Mouse (Mus musculus) MEL (cell line): Measurements from ENCODE around the gene Odf3. TPM values are rescaled to one million over a fixed set of nuclear protein-coding genes. Genes with fewer than 3 reads are reported as not detected.

Experiments
- DNase-seq: peaks from one replicate; pipeline ENCODE4 v3.0.0; 2011; ENCODE audit warnings: low read depth, low spot score
- H3K27ac ChIP-seq: 2 replicates; pipeline ENCODE4 v1.5.1; 2012; ENCODE audit warnings: low read depth, mild to moderate bottlenecking, control low read depth, low read length, moderate library complexity; ENCODE audit not compliant: control insufficient read depth
- H3K27me3 ChIP-seq, 2 experiments: fragments of 150-350 bp in 1 of 2; sonication (generic) in 1 of 2; 2 replicates each; pipeline ENCODE4 v1.6.1; 2012; ENCODE audit warnings: low read length in 2 of 2, mild to moderate bottlenecking in 2 of 2, improper control_type of control experiment in 1 of 2, moderate library complexity in 1 of 2; ENCODE audit not compliant: insufficient read depth in 2 of 2, control insufficient read depth in 1 of 2
- H3K36me3 ChIP-seq, 2 experiments: 2 replicates each; pipeline ENCODE4 v1.6.1; 2012 to 2014; ENCODE audit warnings: low read length in 2 of 2, improper control_type of control experiment in 1 of 2, inconsistent platforms in 1 of 2, mild to moderate bottlenecking in 1 of 2; ENCODE audit not compliant: insufficient read depth in 2 of 2, control insufficient read depth in 1 of 2
- H3K4me1 ChIP-seq, 2 experiments: fragments of 150-350 bp in 1 of 2; sonication (generic) in 1 of 2; 2 replicates each; pipeline ENCODE4 v1.6.1; 2012; ENCODE audit warnings: low read length in 2 of 2, improper control_type of control experiment in 1 of 2, mild to moderate bottlenecking in 1 of 2; ENCODE audit not compliant: insufficient read depth in 2 of 2, control insufficient read depth in 1 of 2
- H3K4me3 ChIP-seq, 2 experiments: fragments of 150-350 bp in 1 of 2; sonication (generic) in 1 of 2; 2 replicates each; pipeline ENCODE4 v1.5.1; 2012; ENCODE audit warnings: low read depth in 2 of 2, low read length in 2 of 2, mild to moderate bottlenecking in 2 of 2, moderate library complexity in 2 of 2, control low read depth in 1 of 2, improper control_type of control experiment in 1 of 2; ENCODE audit not compliant: control insufficient read depth in 1 of 2, insufficient read depth in 1 of 2
- H3K79me2 ChIP-seq: 2 replicates; pipeline ENCODE4 v1.6.1; 2012; ENCODE audit warnings: mild to moderate bottlenecking, low read length, moderate library complexity; ENCODE audit not compliant: control insufficient read depth, poor library complexity, insufficient read depth
- H3K9ac ChIP-seq: 2 replicates; pipeline ENCODE4 v1.6.1; 2012; ENCODE audit warnings: low read depth, mild to moderate bottlenecking, control low read depth, low read length, moderate library complexity; ENCODE audit not compliant: control insufficient read depth, poor library complexity, severe bottlenecking
- H3K9me3 ChIP-seq: fragments of 150-350 bp; sonication (generic); replicated peaks from 2 replicates; pipeline ENCODE4 v1.6.1; 2012; ENCODE audit warnings: mild to moderate bottlenecking, low read length, improper control_type of control experiment, moderate library complexity; ENCODE audit not compliant: insufficient read depth
- E2F4 ChIP-seq: IDR thresholded peaks from 2 replicates; pipeline ENCODE4 v1.6.1; 2011; ENCODE audit warnings: low read depth, low read length, improper control_type of control experiment, borderline replicate concordance
- ELF1 ChIP-seq: IDR thresholded peaks from 2 replicates; pipeline ENCODE4 v1.6.1; 2014; ENCODE audit warnings: low read depth, mild to moderate bottlenecking, inconsistent platforms, low read length, improper control_type of control experiment, moderate library complexity
- JUND ChIP-seq: IDR thresholded peaks from 2 replicates; pipeline ENCODE4 v1.6.1; 2011; ENCODE audit warnings: low read depth, mild to moderate bottlenecking, improper control_type of control experiment, low read length
- KAT2A ChIP-seq: conservative IDR thresholded peaks from 2 replicates; pipeline ENCODE4 v1.6.1; 2012; ENCODE audit warnings: low read depth, low read length, improper control_type of control experiment, inconsistent platforms
- MAFK ChIP-seq: IDR thresholded peaks from 2 replicates; pipeline ENCODE4 v1.6.1; 2011; ENCODE audit warnings: low read depth, mild to moderate bottlenecking, low read length, improper control_type of control experiment, borderline replicate concordance
- MAZ ChIP-seq: IDR thresholded peaks from 2 replicates; pipeline ENCODE4 v1.6.1; 2012; ENCODE audit warnings: low read depth, mild to moderate bottlenecking, inconsistent platforms, low read length, improper control_type of control experiment
- MYB ChIP-seq: IDR thresholded peaks from 2 replicates; pipeline ENCODE4 v1.6.1; 2011; ENCODE audit warnings: mild to moderate bottlenecking, low read depth, low read length, improper control_type of control experiment
- MYC ChIP-seq: IDR thresholded peaks from 2 replicates; pipeline ENCODE4 v1.6.1; 2011; ENCODE audit warnings: low read depth, mild to moderate bottlenecking, low read length, improper control_type of control experiment, moderate library complexity
- NELFE ChIP-seq: IDR thresholded peaks from 2 replicates; pipeline ENCODE4 v1.6.1; 2011; ENCODE audit warnings: low read depth, low read length, improper control_type of control experiment
- POLR2A ChIP-seq, 2 experiments: IDR thresholded peaks; 2 replicates each; pipeline ENCODE4 v1.6.1; 2011 to 2012; ENCODE audit warnings: low read length in 2 of 2, mild to moderate bottlenecking in 2 of 2, control low read depth in 1 of 2, improper control_type of control experiment in 1 of 2, low read depth in 1 of 2, moderate library complexity in 1 of 2; ENCODE audit not compliant: control insufficient read depth in 1 of 2, insufficient read depth in 1 of 2, poor library complexity in 1 of 2
- POLR2AphosphoS2 ChIP-seq: IDR thresholded peaks from 2 replicates; pipeline ENCODE4 v1.6.1; 2011; ENCODE audit warnings: low read length, improper control_type of control experiment
- RCOR1 ChIP-seq: IDR thresholded peaks from 2 replicates; pipeline ENCODE4 v1.6.1; 2012; ENCODE audit warnings: low read depth, mild to moderate bottlenecking, inconsistent platforms, low read length, improper control_type of control experiment
- SIN3A ChIP-seq: IDR thresholded peaks from 2 replicates; pipeline ENCODE4 v1.6.1; 2012; ENCODE audit warnings: low read length, improper control_type of control experiment, inconsistent platforms
- SMC3 ChIP-seq: IDR thresholded peaks from 2 replicates; pipeline ENCODE4 v1.6.1; 2011; ENCODE audit warnings: low read depth, low read length, improper control_type of control experiment
- TAL1 ChIP-seq: IDR thresholded peaks from 2 replicates; pipeline ENCODE4 v1.6.1; 2012; ENCODE audit warnings: mild to moderate bottlenecking, inconsistent platforms, low read length, moderate library complexity, mixed read lengths
- USF1 ChIP-seq: IDR thresholded peaks from 2 replicates; pipeline ENCODE4 v1.6.1; 2014; ENCODE audit warnings: low read depth, mild to moderate bottlenecking, inconsistent platforms, low read length, improper control_type of control experiment, moderate library complexity
- USF2 ChIP-seq, 2 experiments: IDR thresholded peaks; 2 replicates each; pipeline ENCODE4 v1.6.1; 2011 to 2012; ENCODE audit warnings: improper control_type of control experiment in 2 of 2, low read length in 2 of 2, borderline replicate concordance in 1 of 2, inconsistent platforms in 1 of 2, low read depth in 1 of 2, mild to moderate bottlenecking in 1 of 2; ENCODE audit not compliant: insufficient read depth in 1 of 2
- ZC3H11A ChIP-seq: IDR thresholded peaks from 2 replicates; pipeline ENCODE4 v1.6.1; 2012; ENCODE audit warnings: low read depth, mild to moderate bottlenecking, inconsistent platforms, low read length, improper control_type of control experiment
- ZKSCAN1 ChIP-seq: IDR thresholded peaks from 2 replicates; pipeline ENCODE4 v1.6.1; 2012; ENCODE audit warnings: low read depth, mild to moderate bottlenecking, inconsistent platforms, low read length, improper control_type of control experiment, moderate library complexity
- ZMIZ1 ChIP-seq: IDR thresholded peaks from 2 replicates; pipeline ENCODE4 v1.6.1; 2012; ENCODE audit warnings: low read depth, mild to moderate bottlenecking, inconsistent platforms, low read length, improper control_type of control experiment, moderate library complexity
- ZNF384 ChIP-seq: IDR thresholded peaks from 2 replicates; pipeline ENCODE4 v1.6.1; 2012; ENCODE audit warnings: low read depth, mild to moderate bottlenecking, inconsistent platforms, low read length, improper control_type of control experiment
- polyA plus RNA-seq, 2 experiments: library from polyadenylated mRNA; stranded (reverse) in 1 of 2; unstranded in 1 of 2; fragments of >175 nt in 1 of 2; fragments of >200 nt in 1 of 2; gene quantifications; 2 replicates each; pipeline versions ENCODE4 v1.2.1 to v1.2.4; 2012; ENCODE audit warnings: low replicate concordance in 2 of 2, low read depth in 1 of 2; ENCODE audit not compliant: insufficient read length in 2 of 2, insufficient read depth in 1 of 2, missing spikeins in 1 of 2
- total RNA-seq: library from RNA; depleted of rRNA; stranded (reverse); fragments of 300-350 nt; gene quantifications from 2 replicates; pipeline ENCODE4 v1.2.3, GENCODE M21; 2012; rRNA removed

Odf3 gene
- total RNA-seq = not detected in 2 replicates
- polyA plus RNA-seq = not detected

DNA sequence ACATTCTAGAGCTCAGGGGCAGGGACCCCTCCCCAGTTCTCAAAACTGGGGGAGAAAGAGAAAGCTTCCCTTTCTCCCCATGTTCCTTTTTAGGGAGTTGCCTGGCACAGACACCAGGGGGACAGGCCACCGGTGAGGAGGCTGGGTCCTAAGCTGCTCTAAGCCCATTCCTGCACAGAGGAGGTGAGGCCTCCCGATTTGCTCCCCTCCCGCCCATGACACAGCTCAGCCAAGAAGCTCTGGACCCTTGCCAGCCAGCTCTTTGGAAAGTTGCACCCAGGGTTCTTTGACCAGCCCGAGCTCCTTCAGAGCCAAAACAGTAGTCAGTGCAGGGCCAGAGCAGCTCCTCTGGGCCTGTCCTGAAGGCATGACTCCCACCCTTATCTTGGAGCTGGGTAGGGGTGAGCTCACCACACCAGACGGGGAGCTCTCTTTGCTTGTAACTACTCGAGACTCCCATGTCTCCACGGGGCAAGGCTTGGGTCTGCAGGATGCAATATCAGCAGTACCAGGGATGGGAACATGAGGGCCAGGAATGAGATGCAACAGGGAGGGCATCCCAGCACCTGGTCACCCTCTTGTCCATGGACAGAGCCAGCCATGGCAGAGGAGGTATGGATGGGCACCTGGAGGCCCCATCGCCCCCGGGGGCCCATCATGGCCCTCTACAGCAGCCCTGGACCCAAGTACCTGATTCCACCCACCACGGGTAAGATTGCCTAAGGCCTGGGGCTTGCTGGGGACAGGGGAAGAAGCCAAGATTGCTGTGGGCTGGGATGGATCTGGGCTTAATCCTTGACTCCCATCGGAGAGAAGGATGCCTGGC lies at the start of gene Odf3:
Gene Odf3, plus strand, starts transcription at position 51 of the 826 bp plus-strand sequence.
- Histone ChIP-seq H3K36me3 (no peaks in the 10 kb centered on the region), H3K9ac (no peak within 1 kb of the TSS), H3K79me2 (no peaks in the 10 kb centered on the region), H3K27me3 (no peaks in the 10 kb centered on the region), H3K4me1 (no peaks in the 10 kb centered on the region), H3K27ac (no peak within 1 kb of the TSS), H3K9me3 (no peaks in the 10 kb centered on the region), H3K4me3 (no peak within 1 kb of the TSS)
- TF ChIP-seq USF1 (no peak), RCOR1 (no peak), E2F4 (no peak), NELFE (no peak), ELF1 (no peak)
- no peak for DNase-seq

DNA sequence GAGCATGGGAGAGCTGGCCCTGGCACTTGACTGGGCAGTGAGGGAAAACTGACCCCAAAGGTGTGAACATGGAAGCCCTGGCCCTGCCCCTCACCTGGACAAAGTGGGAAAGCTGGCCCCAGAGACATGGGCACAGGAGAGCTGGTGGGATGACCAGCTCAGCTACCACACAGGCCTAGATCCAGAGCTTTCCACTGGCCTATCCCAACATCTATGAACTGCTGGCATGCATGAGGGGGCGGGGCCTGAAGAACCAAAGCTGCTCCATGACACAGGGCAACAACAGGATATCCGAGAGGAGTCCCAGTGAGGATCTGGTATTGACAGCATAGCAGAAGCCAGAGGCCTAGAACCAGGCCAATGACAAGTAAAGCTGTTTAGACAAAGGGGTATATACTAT lies 49.4 kb upstream of the Odf3 start:
- Histone ChIP-seq H3K4me1 (no peaks in the 10 kb centered on the region), H3K36me3 (no peaks in the 10 kb centered on the region), H3K4me3 (no peak overlapping the region), H3K9me3 (no peaks in the 10 kb centered on the region), H3K9ac (no peak overlapping the region), H3K79me2 (no peaks in the 10 kb centered on the region), H3K27ac (no peak overlapping the region), H3K27me3 (peaks cover 3 to 6% of the 10 kb centered on the region in 2 experiments)
- DNase-seq = no peak
- TF ChIP-seq SIN3A (no peak), USF2 (IDR thresholded peaks at IDR 0.05; ENCODE audit: borderline replicate concordance in 1 of 2, insufficient read depth in 1 of 2, low read depth in 1 of 2, low read length in 2 of 2) (no peak), KAT2A (no peak), ZMIZ1 (no peak), POLR2AphosphoS2 (no peak), ZKSCAN1 (no peak), MAFK (no peak), ZC3H11A (no peak), USF1 (no peak), POLR2A (IDR thresholded peaks at IDR 0.05; ENCODE audit: control insufficient read depth in 1 of 2, insufficient read depth in 1 of 2, low read depth in 1 of 2, low read length in 2 of 2, poor library complexity in 1 of 2) (no peak), ZNF384 (no peak), MAZ (no peak), MYB (no peak), TAL1 (no peak), MYC (no peak), JUND (no peak), SMC3 (no peak)
